Mouse (Mus musculus) intestine, embryonic 15.5 days (tissue): ENCODE data around the gene Gm10234. TPM values are rescaled to one million over a fixed set of nuclear protein-coding genes. Genes with fewer than 3 reads are reported as not detected.

ENCODE experiments used
- ATAC-seq: fragments of 200-750 bp; cut with Nextera tagmentation; 2 replicates; pipeline ENCODE4 v1.8.0; 2017; ENCODE audit warnings: moderate TSS enrichment, moderate library complexity
- H3K27ac ChIP-seq: fragments of 300-500 bp; sonication (generic); 2 replicates; pipeline ENCODE4 v1.5.1; 2015; ENCODE audit warnings: mild to moderate bottlenecking, inconsistent platforms
- H3K27me3 ChIP-seq: fragments of 300-500 bp; sonication (generic); replicated peaks from 2 replicates; pipeline ENCODE4 v1.6.1; 2015; ENCODE audit warnings: inconsistent platforms
- H3K36me3 ChIP-seq: fragments of 300-500 bp; sonication (generic); 2 replicates; pipeline ENCODE4 v1.6.1; 2015; ENCODE audit warnings: inconsistent platforms
- H3K4me1 ChIP-seq: fragments of 300-500 bp; sonication (generic); replicated peaks from 2 replicates; pipeline ENCODE4 v1.6.1; 2015; ENCODE audit warnings: inconsistent platforms
- H3K4me2 ChIP-seq: fragments of 300-500 bp; sonication (generic); replicated peaks from 2 replicates; pipeline ENCODE4 v1.6.1; 2015; ENCODE audit warnings: mild to moderate bottlenecking, inconsistent platforms
- H3K4me3 ChIP-seq: fragments of 300-500 bp; sonication (generic); replicated peaks from 2 replicates; pipeline ENCODE4 v1.5.1; 2015; ENCODE audit warnings: inconsistent platforms
- H3K9ac ChIP-seq: fragments of 300-500 bp; sonication (generic); 2 replicates; pipeline ENCODE4 v1.6.1; 2015; ENCODE audit warnings: inconsistent platforms
- H3K9me3 ChIP-seq: fragments of 300-500 bp; sonication (generic); 2 replicates; pipeline ENCODE4 v1.6.1; 2016; ENCODE audit warnings: inconsistent platforms
- WGBS: fragments of 180-500 bp; shearing (Covaris S2); methylation state at CpG from one replicate; pipeline ENCODE4 v1.1.7; 2015; 5-methylcytosine and 5-hydroxymethylcytosine counted together
- polyA plus RNA-seq: library from polyadenylated mRNA; unstranded; fragments of >200 nt; fragmentation: Nextera tagmentation; extraction: Ambion mirVana; gene quantifications from 2 replicates; pipeline ENCODE4 v1.2.1, GENCODE M21; 2015

Gene Gm10234
- not detected in 2 replicates for polyA plus RNA-seq

DNA sequence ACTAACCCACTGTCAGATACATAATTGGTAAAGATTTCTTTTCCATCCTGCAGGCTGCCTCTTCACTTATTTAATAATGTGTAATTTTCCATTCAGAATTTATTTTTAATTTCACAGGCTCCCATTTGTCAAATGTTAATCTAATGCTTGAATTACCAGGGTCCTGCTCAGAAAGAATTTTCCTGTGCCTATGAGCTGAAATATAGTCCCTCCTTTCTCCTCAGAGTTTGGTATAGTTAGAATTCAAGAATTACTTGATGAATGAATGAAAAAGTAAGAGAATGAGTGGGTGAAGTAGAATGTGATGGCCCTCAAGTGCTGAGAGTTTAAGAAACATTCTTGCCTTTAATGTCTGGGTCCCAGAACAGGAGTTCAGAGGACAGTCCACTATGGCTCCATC, at the start of gene Gm10234:
TSS of gene Gm10234 (plus strand) at position 301 of the 400 bp plus-strand sequence.
- no peak within 1 kb of the TSS for H3K9ac ChIP-seq
- ATAC-seq = no peak
- no peaks in the 10 kb centered on the region for H3K27me3 ChIP-seq
- H3K27ac ChIP-seq = no peak within 1 kb of the TSS
- H3K4me3 ChIP-seq = no peak within 1 kb of the TSS
- H3K4me1 ChIP-seq = no peaks in the 10 kb centered on the region
- H3K9me3 ChIP-seq = no peaks in the 10 kb centered on the region
- H3K36me3 ChIP-seq = no peaks in the 10 kb centered on the region
- no peak within 1 kb of the TSS for H3K4me2 ChIP-seq

DNA sequence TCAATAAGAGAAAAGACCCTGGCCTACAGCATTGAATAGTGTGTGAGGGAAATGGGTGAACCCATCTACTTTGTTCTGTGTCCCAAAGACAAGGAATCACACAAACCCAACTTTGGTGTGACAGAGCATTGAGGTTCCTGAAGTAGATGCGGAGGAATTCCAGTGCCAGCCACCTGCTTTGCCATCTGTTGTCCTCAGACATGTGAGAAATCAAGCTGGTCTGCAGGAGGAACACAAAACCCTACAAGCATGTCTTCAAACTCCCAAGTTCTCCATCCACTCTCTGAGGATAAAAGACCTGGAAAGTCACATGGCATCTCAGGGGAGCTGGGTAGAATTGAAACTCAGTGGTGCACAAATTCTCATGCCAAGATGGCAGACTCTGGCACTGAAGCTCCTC, 44.3 kb upstream of the Gm10234 start:
- Histone ChIP-seq H3K4me1 (no peaks in the 10 kb centered on the region), H3K4me3 (no peak overlapping the region), H3K9ac (no peak overlapping the region), H3K27ac (no peak overlapping the region), H3K9me3 (no peaks in the 10 kb centered on the region), H3K36me3 (no peaks in the 10 kb centered on the region), H3K4me2 (no peak overlapping the region), H3K27me3 (no peaks in the 10 kb centered on the region)
- WGBS = 93% methylated on average over 1 of the region's 1 CpGs
- no peak for ATAC-seq

DNA sequence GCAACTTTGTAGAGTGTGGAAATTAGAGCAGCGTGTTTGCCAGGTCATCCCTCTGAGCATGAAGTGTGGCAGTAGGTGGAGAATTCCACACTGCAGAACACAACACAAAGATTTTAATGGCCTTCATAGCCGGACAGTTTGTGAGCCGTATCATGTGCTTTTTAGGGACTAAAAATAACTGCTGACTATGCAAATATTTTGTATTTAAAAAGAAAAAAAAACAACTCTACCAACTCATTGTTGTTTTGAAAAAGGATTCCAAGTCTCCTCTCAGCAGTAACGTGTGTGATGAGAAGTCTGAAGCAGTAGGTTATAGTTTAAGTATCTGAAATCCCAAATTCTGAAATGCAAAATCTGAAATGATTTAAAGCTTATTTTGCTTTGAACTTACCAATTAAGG, 25.9 kb upstream of the Gm10234 start:
- ATAC-seq = no peak
- no peaks in the 10 kb centered on the region for H3K9me3 ChIP-seq
- H3K4me1 ChIP-seq = no peaks in the 10 kb centered on the region
- no peak overlapping the region for H3K27ac ChIP-seq
- H3K4me2 ChIP-seq = no peak overlapping the region
- H3K36me3 ChIP-seq = no peaks in the 10 kb centered on the region
- no peak overlapping the region for H3K9ac ChIP-seq
- WGBS = 83% methylated on average over 4 of the region's 4 CpGs
- H3K4me3 ChIP-seq = no peak overlapping the region
- no peaks in the 10 kb centered on the region for H3K27me3 ChIP-seq

DNA sequence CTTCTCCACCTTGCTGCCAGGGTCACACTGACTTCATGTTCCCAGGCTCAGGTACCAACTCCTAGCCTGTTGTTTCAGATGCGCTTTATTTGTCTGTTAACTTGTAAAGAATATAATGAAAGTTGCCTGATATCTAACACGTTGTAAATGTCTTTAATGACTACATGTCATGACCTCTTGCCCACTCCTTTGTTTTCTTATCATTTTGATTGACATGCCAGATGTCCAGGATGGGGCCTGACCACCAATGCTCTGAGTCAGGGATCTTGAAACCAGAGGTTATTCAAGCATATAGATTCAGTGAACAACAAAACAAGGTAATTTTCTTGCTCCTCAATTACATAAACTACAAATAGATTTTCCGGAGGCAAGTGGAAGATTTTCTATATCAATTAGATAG, 23.5 kb upstream of the Gm10234 start:
- no peaks in the 10 kb centered on the region for H3K9me3 ChIP-seq
- H3K27me3 ChIP-seq = no peaks in the 10 kb centered on the region
- H3K4me2 ChIP-seq = no peak overlapping the region
- no peaks in the 10 kb centered on the region for H3K36me3 ChIP-seq
- no peaks in the 10 kb centered on the region for H3K4me1 ChIP-seq
- no peak overlapping the region for H3K4me3 ChIP-seq
- H3K9ac ChIP-seq = no peak overlapping the region
- H3K27ac ChIP-seq = no peak overlapping the region
- ATAC-seq = no peak
- WGBS = 75% methylated on average over 3 of the region's 3 CpGs

DNA sequence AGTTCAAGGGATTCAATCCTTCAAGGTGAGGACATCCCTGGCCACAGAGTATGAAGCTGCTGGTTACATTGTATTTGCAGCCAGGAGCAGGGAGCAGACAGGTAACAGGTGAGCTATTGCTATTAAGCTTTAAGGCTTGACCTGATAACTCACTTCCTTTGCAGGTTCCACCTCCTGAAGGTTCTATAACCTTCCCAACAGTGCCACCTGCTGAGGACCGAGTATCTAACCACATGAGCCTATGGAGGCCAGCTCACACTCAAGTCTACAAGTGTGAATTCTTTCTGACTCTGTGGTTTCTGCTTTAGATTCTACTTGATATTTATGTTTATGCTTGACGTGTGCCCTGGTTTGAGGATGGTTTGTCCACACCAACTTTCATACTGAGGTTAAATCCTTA, 21.3 kb upstream of the Gm10234 start:
- Histone ChIP-seq H3K4me3 (no peak overlapping the region), H3K4me1 (no peaks in the 10 kb centered on the region), H3K36me3 (no peaks in the 10 kb centered on the region), H3K27me3 (no peaks in the 10 kb centered on the region), H3K9me3 (no peaks in the 10 kb centered on the region), H3K4me2 (no peak overlapping the region), H3K27ac (no peak overlapping the region), H3K9ac (no peak overlapping the region)
- 70% methylated on average over 2 of the region's 2 CpGs for WGBS
- ATAC-seq = no peak

DNA sequence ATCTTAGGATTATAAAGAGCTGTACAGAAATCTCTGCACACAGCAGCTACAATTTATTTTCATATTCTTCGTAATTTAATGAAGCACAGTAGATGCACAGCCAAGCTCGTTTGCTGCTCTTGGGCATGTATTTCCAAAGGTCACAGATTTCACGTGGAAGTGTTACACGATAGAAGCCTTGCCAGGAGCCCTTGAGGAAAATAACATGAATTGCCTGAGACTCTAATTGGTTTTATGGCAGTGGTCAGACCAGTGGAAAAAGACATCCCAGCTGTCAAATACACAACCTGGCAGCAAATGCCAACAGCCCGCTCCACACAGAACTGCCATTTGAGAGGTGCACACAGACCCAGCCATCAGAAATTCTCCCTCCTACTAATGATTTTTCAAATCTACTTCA, 9.3 kb downstream of the Gm10234 start:
- ATAC-seq = no peak
- WGBS = 69% methylated on average over 5 of the region's 5 CpGs
- Histone ChIP-seq H3K4me3 (no peak overlapping the region), H3K27me3 (no peaks in the 10 kb centered on the region), H3K36me3 (no peaks in the 10 kb centered on the region), H3K4me1 (no peaks in the 10 kb centered on the region), H3K4me2 (no peak overlapping the region), H3K9ac (no peak overlapping the region), H3K27ac (no peak overlapping the region), H3K9me3 (no peaks in the 10 kb centered on the region)

DNA sequence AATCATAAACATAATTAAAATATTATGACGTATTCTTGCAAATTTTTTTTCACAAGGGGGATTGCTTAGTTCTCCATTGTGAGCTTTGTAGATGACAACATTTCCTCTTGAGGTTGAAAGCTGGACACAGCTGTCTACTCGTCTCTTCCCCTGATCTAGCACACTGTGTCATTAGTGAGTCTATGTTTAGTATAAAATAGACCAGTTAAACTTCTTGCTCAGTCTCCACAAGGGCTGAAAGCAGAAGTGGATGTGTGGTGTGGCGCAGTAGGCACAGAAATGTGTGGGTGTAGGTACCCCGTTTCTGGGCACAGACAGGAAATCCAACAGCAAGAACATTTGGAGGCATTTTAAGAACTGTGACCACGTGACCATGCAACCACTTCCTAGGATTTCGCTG, 12.9 kb downstream of the Gm10234 start:
- WGBS = 63% methylated on average over 6 of the region's 6 CpGs
- no peaks in the 10 kb centered on the region for H3K9me3 ChIP-seq
- no peaks in the 10 kb centered on the region for H3K27me3 ChIP-seq
- H3K4me1 ChIP-seq = no peaks in the 10 kb centered on the region
- H3K36me3 ChIP-seq = no peaks in the 10 kb centered on the region
- H3K4me3 ChIP-seq = no peak overlapping the region
- no peak overlapping the region for H3K27ac ChIP-seq
- peak; percentile 61; the same call in 1 of the 2 replicates for ATAC-seq
- no peak overlapping the region for H3K4me2 ChIP-seq
- no peak overlapping the region for H3K9ac ChIP-seq

DNA sequence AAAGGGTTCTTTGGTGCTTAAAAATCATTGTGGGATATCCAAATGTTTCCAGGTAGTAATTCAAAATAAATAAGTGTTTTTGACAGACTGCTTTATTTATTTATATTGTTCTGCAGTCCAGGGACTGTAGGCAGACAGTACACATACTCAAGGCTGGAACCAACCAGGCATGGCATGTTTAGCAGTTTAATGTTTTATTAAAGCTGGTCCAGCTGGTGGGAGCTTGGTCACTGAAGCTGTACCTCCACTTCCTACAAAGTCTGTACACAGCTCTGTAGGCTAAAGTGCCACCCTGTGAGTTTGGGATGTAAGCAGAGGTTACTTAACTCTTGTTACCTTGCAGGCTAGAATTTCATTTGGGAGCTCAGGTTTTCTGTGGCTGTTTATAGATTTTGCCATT, 27.5 kb downstream of the Gm10234 start:
- Histone ChIP-seq H3K36me3 (no peaks in the 10 kb centered on the region), H3K9ac (no peak overlapping the region), H3K4me1 (no peaks in the 10 kb centered on the region), H3K27me3 (no peaks in the 10 kb centered on the region), H3K4me2 (no peak overlapping the region), H3K9me3 (no peaks in the 10 kb centered on the region), H3K27ac (no peak overlapping the region), H3K4me3 (no peak overlapping the region)
- no peak for ATAC-seq

DNA sequence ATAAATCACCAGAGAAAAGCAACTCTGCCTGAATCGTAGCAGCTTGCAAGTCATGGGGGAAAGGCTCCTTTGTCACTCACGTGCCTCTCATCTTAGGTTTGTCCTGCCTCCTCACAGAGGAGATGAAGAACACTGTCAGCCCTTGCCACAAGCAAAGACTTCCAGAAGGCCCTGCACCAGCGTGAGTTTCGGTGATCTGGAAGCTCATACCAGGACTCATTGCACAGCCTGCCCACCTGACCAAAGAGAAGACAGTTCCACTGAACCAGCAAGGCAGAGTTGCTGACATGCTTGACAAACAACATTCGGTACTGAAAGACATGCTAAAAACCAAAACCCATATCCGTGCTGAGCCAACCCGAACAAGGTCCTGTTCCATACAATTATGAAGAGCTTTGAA, 31.1 kb downstream of the Gm10234 start:
- WGBS = 83% methylated on average over 7 of the region's 7 CpGs
- Histone ChIP-seq H3K4me1 (no peaks in the 10 kb centered on the region), H3K27me3 (no peaks in the 10 kb centered on the region), H3K36me3 (no peaks in the 10 kb centered on the region), H3K9ac (no peak overlapping the region), H3K27ac (no peak overlapping the region), H3K4me2 (no peak overlapping the region), H3K4me3 (no peak overlapping the region), H3K9me3 (no peaks in the 10 kb centered on the region)
- no peak for ATAC-seq

DNA sequence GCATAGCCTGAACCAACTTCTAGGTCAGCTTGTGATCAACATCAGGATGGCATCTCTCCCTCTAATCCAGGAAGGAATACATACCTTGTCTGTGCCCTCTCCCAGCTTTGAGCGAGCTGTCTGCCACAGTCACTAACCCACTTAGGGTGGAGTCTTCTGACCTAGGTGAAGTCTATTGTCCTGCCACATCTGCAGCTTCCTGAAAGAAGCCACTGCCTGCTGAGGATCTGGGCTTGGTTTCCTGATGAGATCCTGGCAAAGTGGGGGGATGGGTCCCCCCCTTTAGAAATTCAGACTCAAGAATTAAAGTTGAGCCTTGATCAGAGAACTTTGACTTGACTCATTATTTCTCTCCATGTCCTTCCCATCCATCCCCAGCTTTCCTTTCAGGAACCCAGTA, 32.0 kb downstream of the Gm10234 start:
- no peak overlapping the region for H3K9ac ChIP-seq
- H3K4me2 ChIP-seq = no peak overlapping the region
- 86% methylated on average over 1 of the region's 1 CpGs for WGBS
- no peaks in the 10 kb centered on the region for H3K4me1 ChIP-seq
- H3K27me3 ChIP-seq = no peaks in the 10 kb centered on the region
- H3K9me3 ChIP-seq = no peaks in the 10 kb centered on the region
- H3K27ac ChIP-seq = no peak overlapping the region
- H3K36me3 ChIP-seq = no peaks in the 10 kb centered on the region
- H3K4me3 ChIP-seq = no peak overlapping the region
- no peak for ATAC-seq

DNA sequence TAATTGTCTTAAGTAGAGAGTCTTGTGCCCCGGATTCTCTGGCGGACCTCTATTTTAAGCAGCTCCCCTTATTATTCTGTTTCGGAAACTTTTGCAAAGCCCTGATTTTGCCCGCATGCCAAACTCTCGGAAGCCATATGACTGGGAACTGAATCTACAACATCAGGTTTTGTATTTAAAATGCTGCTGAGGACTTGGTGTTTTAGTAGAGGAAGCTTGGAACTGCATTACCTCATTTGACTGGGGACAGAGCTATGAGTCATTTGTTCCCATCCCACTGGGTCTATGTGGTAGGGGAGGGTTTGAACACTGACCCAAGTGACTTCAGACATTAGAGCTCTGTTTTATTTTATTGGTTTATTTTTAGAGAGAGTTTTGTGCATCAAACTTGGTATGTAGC, 38.2 kb downstream of the Gm10234 start:
- H3K27me3 ChIP-seq = no peaks in the 10 kb centered on the region
- no peaks in the 10 kb centered on the region for H3K9me3 ChIP-seq
- no peak overlapping the region for H3K27ac ChIP-seq
- H3K4me2 ChIP-seq = no peak overlapping the region
- WGBS = 88% methylated on average over 5 of the region's 5 CpGs
- no peak for ATAC-seq
- no peaks in the 10 kb centered on the region for H3K36me3 ChIP-seq
- no peaks in the 10 kb centered on the region for H3K4me1 ChIP-seq
- H3K4me3 ChIP-seq = no peak overlapping the region
- H3K9ac ChIP-seq = no peak overlapping the region

DNA sequence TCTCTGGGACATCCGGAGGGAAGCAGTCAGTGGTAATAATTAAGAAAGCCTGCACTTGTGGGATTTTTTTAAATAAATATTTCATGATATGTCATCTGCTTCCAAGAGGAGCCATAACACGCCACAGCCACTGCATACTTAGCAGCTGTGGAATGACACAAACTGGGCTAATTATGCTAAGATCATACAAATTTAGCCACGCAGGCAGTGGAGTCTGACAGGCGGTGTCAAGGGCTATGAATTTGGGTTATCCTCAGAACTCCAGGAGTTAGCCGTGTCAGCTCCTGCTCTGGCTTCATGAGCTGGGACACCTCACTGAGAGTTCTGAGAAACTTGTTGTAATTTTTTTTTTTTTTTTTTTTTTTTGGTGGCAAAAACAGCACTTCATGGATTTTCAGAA, 40.8 kb downstream of the Gm10234 start:
- H3K36me3 ChIP-seq = no peaks in the 10 kb centered on the region
- WGBS = 56% methylated on average over 5 of the region's 5 CpGs
- H3K4me2 ChIP-seq = no peak overlapping the region
- no peak overlapping the region for H3K4me3 ChIP-seq
- H3K9ac ChIP-seq = no peak overlapping the region
- no peaks in the 10 kb centered on the region for H3K9me3 ChIP-seq
- H3K27ac ChIP-seq = no peak overlapping the region
- no peaks in the 10 kb centered on the region for H3K27me3 ChIP-seq
- no peak for ATAC-seq
- no peaks in the 10 kb centered on the region for H3K4me1 ChIP-seq

DNA sequence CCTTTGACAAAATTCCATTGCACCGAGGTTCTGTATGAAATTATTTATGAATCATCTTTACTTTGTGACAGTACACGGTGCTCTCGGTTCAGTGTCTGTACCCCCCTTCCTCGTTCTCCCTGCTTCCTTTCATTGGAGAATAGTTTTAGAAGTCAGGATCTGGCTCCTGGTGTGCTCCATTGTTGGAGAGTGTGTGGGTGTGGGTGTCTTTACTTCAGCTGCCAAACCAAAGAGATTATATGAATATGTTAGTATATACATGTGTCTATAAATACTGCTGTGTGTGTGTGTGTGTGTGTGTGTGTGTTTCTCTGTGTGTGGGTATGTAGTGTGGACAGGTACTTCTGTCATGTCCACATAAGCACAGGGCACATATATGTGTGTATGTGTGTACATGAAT, 49.9 kb downstream of the Gm10234 start:
- H3K9me3 ChIP-seq = no peaks in the 10 kb centered on the region
- no peaks in the 10 kb centered on the region for H3K36me3 ChIP-seq
- no peak overlapping the region for H3K4me2 ChIP-seq
- H3K4me3 ChIP-seq = no peak overlapping the region
- 60% methylated on average over 4 of the region's 4 CpGs for WGBS
- no peak overlapping the region for H3K27ac ChIP-seq
- no peaks in the 10 kb centered on the region for H3K27me3 ChIP-seq
- no peak overlapping the region for H3K9ac ChIP-seq
- 0 out of 2 replicates have a peak, but pooled peaks cover 3% of the 10 kb centered on the region for H3K4me1 ChIP-seq
- no peak for ATAC-seq
